Mouse (Mus musculus) left cerebral cortex, adult 2 months (tissue): ENCODE measurements around the gene Tfrc. TPM values are rescaled to one million over a fixed set of nuclear protein-coding genes. Genes with fewer than 3 reads are reported as not detected.

Experiments
- DNase-seq, 2 experiments: peaks; one replicate each; pipeline ENCODE4 v3.0.0; 2021 to 2022; ENCODE audit warnings: low spot score in 2 of 2, mixed read lengths in 1 of 2; ENCODE audit errors: extremely low spot score in 1 of 2
- H3K27ac ChIP-seq: fragments of 200-600 bp; 2 replicates; pipeline ENCODE4 v1.8.1; 2022
- H3K4me3 ChIP-seq: fragments of 200-600 bp; 2 replicates; pipeline ENCODE4 v1.8.1; 2022
- CTCF ChIP-seq: fragments of 200-600 bp; IDR thresholded peaks from 2 replicates; pipeline ENCODE4 v1.8.1; 2022; ENCODE audit warnings: antibody characterized with exemption, mild to moderate bottlenecking, moderate library complexity
- intact Hi-C: fragments of 180-260 bp; cut with DNase I; formaldehyde crosslinking; loops from one replicate; pipeline ENCODE4 v1.15.1; 2025
- total RNA-seq, 2 experiments: library from RNA; stranded (reverse); gene quantifications; 2 replicates each; pipeline ENCODE4 v1.2.3; 2021

The Tfrc gene
- total RNA-seq, 2 experiments from 2014 or later = 68.3 to 85.0 TPM

DNA sequence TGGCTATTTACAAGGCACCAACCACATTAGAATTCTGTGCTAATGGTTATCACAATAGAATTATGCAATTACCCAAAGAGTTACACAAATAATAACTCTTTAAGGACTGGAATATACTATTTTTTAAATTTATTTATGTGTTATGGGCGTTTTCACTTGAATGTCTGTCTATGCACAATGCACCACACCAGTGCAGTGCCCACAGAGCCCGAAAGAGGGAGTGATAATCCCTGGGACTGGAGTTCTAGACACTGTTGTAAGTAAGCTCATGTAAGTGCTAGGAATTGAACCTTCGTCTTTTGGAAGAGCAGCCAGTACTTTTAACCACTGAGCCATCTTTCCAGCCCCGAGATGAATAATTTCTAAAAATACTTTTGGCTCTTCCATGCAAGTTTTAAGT is 46.8 kb downstream of the Tfrc start:
- peak; percentile 3 for TF ChIP-seq CTCF
- intact Hi-C loops = no loop called here
- H3K4me3 ChIP-seq = no peak overlapping the region
- H3K27ac ChIP-seq = no peak overlapping the region
- DNase-seq = no peak

DNA sequence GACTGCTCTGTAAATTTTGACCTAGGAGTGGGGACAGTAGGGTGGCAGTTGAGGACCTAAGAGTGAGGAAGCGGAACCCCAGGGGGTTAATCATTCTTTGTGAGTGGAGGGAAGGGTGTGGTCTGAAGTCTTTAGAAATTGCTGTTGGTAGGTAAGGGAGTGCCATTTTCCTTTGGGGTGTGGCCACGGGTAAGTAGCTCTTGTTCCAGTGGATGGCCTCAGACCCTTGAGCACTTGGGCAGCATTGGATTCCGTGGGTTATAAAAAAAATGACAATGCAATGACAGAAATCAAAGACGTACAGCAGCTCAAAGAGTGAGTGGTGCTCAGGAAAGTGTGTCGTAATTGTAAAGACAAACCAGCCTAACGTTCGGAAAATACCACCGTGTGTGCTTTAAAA is 47.6 kb downstream of the Tfrc start:
- DNase-seq = no peak
- H3K4me3 ChIP-seq = no peak overlapping the region
- no peak overlapping the region for H3K27ac ChIP-seq
- no peak for TF ChIP-seq CTCF
- intact Hi-C loops = no loop called here

DNA sequence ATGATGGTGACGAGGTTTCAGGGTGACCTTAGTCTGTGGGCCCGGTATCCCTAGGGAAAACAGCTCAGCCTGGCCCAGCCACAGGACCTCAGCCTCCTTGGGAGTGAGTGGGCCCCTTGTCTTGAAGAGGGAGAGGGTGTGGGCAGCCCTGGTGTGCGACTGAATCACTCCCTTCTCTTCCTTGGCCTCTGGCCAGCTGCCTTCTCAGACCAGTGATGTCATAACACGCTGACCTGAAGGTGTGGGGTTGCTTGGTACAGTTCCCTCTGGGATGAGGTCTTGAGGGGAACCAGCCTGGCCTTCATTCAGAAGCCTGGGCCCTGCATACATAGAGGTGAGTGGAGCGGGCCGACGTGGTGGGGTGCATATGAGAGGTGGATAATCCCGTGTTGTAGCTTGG is 48.1 kb downstream of the Tfrc start:
- no peak for TF ChIP-seq CTCF
- H3K27ac ChIP-seq = peak overlapping the region; percentile 16; the same call in 1 of the 2 replicates
- DNase-seq = no peak
- intact Hi-C loops = no loop called here
- no peak overlapping the region for H3K4me3 ChIP-seq

DNA sequence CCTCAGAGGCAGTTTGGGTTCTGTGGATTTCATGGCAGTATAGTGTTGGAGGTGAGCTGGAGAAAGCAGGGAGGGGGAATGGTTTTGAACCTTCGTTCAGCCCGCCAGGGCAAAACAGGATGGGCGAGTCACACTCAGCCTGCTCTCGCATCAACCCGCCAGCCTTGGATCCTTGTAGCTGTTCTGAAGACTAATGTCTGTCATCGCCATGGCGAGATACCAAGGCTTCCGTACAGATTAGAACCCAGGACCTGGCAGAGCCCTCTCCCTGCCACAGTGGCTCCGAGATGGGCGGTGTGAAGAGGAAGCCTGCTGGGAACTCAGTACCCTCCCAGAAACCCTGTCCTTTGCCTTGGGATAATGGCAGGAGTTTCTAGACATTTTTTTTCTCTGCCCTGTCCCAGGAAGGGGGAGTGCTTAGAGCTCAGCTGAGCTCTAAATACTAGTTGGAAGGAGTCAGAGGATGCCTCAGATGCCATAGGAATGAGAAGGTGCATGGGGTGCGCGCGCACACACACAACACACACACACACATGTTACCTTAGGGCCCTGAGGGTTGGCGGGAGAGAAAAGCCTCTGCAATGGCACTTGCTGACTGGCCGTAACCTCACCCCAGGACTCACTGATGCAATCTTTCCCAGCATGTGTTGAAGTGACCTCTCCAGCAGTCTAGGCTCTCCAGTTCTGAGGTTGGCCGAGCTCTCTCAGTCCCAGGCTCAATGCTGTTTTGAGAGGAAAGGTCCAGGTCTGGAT is 49.0 kb downstream of the Tfrc start:
- TF ChIP-seq CTCF = no peak
- Histone ChIP-seq H3K27ac (no peak overlapping the region), H3K4me3 (no peak overlapping the region)
- intact Hi-C loops = loop anchor here (2.0 kb wide), 1 partner anchor 13 kb away; no protein-coding TSS in a partner anchor
- DNase-seq = no peak

DNA sequence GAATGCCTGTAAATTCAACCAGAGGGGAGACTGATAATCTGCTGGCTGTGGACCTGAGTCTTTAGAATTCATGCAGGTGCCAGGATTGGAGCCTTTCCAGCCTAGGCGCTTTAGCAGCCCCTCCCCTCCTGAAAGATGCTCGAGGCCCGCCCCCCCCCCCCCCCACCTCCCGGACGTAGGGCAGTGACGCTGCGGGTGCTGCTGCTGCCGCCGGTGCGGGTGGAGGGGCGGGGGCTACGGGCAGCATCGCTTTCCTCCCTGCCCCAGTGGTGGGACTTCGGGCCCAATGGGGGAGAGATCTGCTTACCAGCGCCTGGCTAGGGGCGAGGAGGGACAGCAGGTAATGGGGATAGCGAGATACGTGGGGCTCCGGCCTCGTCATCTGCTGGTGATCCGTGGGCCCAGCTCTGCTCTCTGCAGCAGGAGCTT is 50.0 kb downstream of the Tfrc start:
- Histone ChIP-seq H3K4me3 (peak overlapping the region; percentile 65), H3K27ac (peak overlapping the region; percentile 94)
- DNase-seq = peak; percentile 55 to 57
- intact Hi-C loops = loop anchor here (1.0 to 2.0 kb wide), 2 partner anchors 14 to 24 kb away; no protein-coding TSS in a partner anchor
- TF ChIP-seq CTCF = no peak

DNA sequence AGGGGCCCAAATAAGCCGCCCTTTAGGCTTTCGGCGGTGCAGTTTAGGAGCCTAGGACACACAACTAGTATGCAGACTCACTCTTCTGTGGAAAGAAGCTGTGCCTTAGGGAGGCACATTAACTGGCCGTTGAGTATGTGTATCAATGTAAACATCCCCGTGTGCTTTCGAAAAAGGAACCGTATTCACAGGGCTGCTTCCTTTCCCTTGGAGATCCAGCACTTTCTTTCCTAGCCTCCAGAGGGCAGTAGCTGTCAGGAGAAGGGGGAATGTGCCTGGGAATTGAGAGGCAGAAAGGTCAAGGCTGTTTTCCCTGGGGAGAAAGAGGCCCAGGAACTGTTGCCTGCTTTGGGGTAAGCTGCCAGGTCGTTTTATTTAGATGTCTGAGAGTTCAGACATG is 50.7 kb downstream of the Tfrc start:
- TF ChIP-seq CTCF = peak; percentile 94
- Histone ChIP-seq H3K27ac (peak overlapping the region; percentile 86), H3K4me3 (peak overlapping the region; percentile 65)
- peak; percentile 64 to 67 for DNase-seq
- intact Hi-C loops = loop anchor here (1.0 to 2.0 kb wide), 2 partner anchors 15 to 23 kb away; no protein-coding TSS in a partner anchor

DNA sequence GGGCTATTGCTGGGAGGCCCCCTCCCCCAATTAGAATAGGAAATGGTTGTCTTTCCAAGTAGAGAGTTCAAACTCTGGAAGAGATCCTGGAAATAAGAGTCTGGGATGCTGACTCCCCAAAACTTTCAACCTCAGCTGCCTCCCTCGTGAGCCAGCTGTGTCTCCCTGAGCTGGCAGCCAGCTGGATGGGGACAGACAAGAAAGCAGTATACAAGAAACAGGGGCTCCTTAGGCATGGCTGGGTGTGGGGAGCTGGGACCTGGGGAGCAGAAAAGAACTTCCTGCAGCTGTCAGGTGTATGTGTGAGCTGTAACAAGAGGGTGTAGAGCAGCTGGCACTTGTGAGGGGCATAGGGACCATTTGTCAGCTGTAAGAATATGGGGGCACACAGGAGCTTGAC is 51.4 kb downstream of the Tfrc start:
- intact Hi-C loops = no loop called here
- peak in 1 of 2 experiments; percentile 7 for DNase-seq
- Histone ChIP-seq H3K4me3 (peak overlapping the region; percentile 65), H3K27ac (peak overlapping the region; percentile 86)
- no peak for TF ChIP-seq CTCF

DNA sequence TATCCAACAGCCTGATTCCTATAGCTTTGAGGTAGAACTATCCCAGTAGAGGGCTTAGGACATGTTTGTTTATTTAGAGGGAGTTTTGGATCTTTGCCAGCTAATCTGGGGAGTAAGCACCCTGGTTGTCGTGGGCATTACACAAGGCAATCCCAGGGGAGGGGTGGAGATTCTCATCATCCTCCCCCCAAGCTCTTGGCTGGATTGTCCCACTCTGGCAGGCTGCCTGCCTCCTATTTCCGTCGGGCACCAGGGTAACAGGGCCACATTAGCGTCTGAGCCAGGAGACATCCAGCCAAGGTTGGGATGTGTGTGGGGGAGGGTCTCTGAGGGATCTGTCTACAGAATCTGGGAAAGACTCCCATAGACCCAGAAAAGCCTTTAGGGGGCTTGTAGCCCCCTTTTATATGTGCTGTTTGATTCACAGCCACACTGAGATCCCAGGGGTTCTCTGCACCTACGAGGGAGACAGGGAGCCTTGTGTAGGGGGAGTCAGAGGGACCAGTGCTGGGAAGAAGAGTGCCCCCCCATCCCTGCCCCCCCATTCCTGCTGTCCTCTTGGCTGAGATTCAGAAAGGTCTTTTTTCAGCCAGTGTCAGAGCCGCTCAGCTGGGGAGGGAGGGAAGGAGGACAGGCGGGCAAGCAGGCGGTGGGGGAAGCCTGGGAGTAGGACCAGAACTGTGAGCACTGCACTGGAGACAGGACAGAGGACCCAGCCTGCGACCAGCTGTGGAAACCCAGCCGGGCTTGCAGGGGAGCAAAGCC is 52.0 kb downstream of the Tfrc start:
- no peak for TF ChIP-seq CTCF
- intact Hi-C loops = no loop called here
- peak; percentile 61 to 62 for DNase-seq
- Histone ChIP-seq H3K27ac (peak overlapping the region; percentile 86), H3K4me3 (peak overlapping the region; percentile 65)

DNA sequence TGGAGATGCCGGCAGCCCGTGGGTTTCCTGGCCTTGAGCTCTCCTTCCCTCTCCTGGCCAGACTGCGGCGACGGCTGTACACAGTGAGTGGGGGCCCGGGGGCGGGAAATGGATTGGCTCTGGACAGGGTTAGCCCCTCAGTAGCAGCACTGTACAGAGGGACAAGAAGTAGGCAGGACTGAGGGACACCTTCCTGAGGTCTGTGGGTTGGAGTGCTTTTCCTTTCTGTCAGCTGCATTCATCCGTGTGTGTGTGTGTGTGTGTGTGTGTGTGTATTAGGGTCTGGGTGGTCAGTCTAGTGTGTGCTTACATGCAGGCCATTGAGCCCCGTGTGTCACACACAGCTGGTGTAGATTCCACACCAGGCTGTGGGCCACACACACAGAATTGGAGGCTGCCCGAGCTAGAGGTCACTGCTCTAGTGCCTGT is 52.8 kb downstream of the Tfrc start:
- H3K27ac ChIP-seq = peak overlapping the region; percentile 86
- H3K4me3 ChIP-seq = peak overlapping the region; percentile 65
- intact Hi-C loops = no loop called here
- TF ChIP-seq CTCF = no peak
- no peak for DNase-seq

DNA sequence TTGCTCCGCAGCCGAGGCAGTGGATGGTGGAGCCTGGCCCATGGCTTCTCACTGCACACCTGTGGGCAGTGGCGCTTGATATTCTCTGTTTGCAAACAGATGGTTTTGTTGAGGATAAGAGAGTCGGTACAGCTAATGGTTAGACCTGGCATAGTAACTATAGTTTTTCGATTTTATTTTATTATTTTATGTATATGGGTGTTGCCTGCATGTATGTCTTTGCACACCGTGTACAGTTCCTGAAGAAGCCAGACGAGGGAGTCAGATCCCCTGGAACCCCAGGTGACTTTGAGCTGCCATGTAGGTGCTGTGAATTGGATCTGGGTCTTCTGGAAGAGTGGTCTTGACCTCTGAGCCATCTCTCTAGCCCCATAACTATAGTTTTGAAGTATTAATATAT is 53.7 kb downstream of the Tfrc start:
- peak overlapping the region; percentile 39 for H3K4me3 ChIP-seq
- peak overlapping the region; percentile 69 for H3K27ac ChIP-seq
- TF ChIP-seq CTCF = peak; percentile 5; the same call in 1 of the 2 replicates
- DNase-seq = no peak
- intact Hi-C loops = no loop called here

DNA sequence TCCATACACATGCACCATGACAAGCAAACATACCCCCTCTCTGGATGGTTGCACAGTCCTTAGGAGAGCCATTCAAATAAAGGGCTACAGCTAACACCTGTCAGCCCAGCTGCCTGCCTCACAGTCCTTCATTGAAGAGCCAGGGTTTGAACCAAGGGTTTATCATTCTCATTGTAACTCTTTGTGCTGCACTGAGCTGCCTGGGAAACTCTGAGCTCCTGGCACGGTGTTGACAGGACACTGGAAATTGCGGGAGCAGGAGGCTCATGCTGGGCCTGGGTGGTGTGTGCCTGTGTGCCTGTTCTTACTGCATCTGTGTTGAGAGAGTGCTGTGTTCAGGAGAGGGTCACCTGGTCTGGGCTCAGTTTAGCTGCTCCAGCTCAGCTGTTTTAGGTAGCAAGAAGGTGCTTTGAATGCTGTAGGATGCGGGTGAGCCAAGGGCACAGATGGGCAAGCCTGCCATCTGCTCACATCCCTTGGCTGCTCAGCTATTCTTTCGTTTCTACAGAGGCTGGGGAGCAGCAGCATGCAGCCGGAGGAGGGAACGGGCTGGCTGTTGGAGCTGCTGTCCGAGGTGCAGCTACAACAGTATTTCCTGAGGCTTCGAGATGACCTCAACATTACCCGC is 54.6 kb downstream of the Tfrc start:
- Histone ChIP-seq H3K27ac (peak overlapping the region; percentile 2; the same call in 1 of the 2 replicates), H3K4me3 (no peak overlapping the region)
- no peak for TF ChIP-seq CTCF
- intact Hi-C loops = no loop called here
- no peak for DNase-seq

DNA sequence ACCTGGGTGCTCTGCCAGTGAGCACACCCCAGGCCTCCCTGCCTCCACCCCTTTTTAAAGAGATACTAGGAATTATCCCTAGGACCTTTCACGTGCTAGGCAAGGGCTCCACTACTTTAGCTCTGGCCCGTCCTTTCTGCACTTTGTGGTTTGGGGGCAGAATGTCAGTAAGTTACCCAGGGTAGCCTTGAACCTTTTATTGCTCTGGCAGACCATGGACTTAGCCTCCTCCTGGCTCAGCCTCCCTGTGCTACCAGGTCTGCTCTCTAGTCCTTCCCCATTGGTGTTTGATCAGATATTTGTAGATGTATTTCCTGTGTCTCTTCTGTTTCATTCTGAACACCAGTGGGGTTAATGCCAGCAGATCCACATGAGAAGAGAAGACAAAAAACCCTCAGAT is 55.5 kb downstream of the Tfrc start:
- no peak for DNase-seq
- no peak for TF ChIP-seq CTCF
- H3K4me3 ChIP-seq = no peak overlapping the region
- no peak overlapping the region for H3K27ac ChIP-seq
- intact Hi-C loops = no loop called here
